Mouse (Mus musculus) CH12.LX (cell line): ENCODE measurements at regions not wholly inside any gene's neighbourhood (a gene's known extent, or its start where the extent isn't known, plus 50 kb on each side); places are given as distances from the start of the nearest gene placed in this dataset.

Experiments used
- DNase-seq: peaks from one replicate; pipeline ENCODE4 v3.0.0-alpha.2; 2013; ENCODE audit errors: extremely low read depth
- H3K27ac ChIP-seq: 2 replicates; pipeline ENCODE4 v1.5.1; 2012; ENCODE audit warnings: low read depth, mild to moderate bottlenecking, control low read depth, moderate library complexity; ENCODE audit not compliant: insufficient read depth
- H3K27me3 ChIP-seq: replicated peaks from 2 replicates; pipeline ENCODE3; 2012; ENCODE audit warnings: inconsistent platforms
- H3K36me3 ChIP-seq, 2 experiments: replicated peaks in 1 of 2; 2 replicates each; pipeline versions ENCODE3 to v1.6.1; 2012; ENCODE audit warnings: inconsistent platforms in 1 of 2, low read length in 1 of 2, mild to moderate bottlenecking in 1 of 2, mixed read lengths in 1 of 2, moderate library complexity in 1 of 2; ENCODE audit not compliant: control insufficient read depth in 1 of 2, insufficient read depth in 1 of 2
- H3K4me1 ChIP-seq, 2 experiments: 2 replicates each; pipeline ENCODE4 v1.6.1; 2012; ENCODE audit warnings: inconsistent platforms in 1 of 2, moderate library complexity in 1 of 2; ENCODE audit not compliant: insufficient read depth in 2 of 2, control insufficient read depth in 1 of 2
- H3K4me2 ChIP-seq: 2 replicates; pipeline ENCODE4 v1.6.1; 2012; ENCODE audit warnings: low read depth, mild to moderate bottlenecking, control low read depth; ENCODE audit not compliant: poor library complexity, insufficient read depth, severe bottlenecking
- H3K4me3 ChIP-seq, 3 experiments: fragments of 150-350 bp in 1 of 3; sonication (generic) in 1 of 3; replicated peaks in 1 of 3; 2 replicates each; pipeline versions ENCODE3 to v1.5.1; 2011 to 2012; ENCODE audit warnings: low read depth in 2 of 3, low read length in 2 of 3, mild to moderate bottlenecking in 2 of 3, moderate library complexity in 2 of 3, control low read depth in 1 of 3, improper control_type of control experiment in 1 of 3, inconsistent platforms in 1 of 3, mixed read lengths in 1 of 3; ENCODE audit not compliant: poor library complexity in 1 of 3
- H3K79me2 ChIP-seq: replicated peaks from 2 replicates; pipeline ENCODE4 v1.6.1; 2012; ENCODE audit warnings: mild to moderate bottlenecking, moderate library complexity; ENCODE audit not compliant: control insufficient read depth, poor library complexity, insufficient read depth, severe bottlenecking; ENCODE audit errors: extremely low read depth
- H3K9ac ChIP-seq: 2 replicates; pipeline ENCODE4 v1.6.1; 2012; ENCODE audit warnings: low read depth, mild to moderate bottlenecking, control low read depth, moderate library complexity; ENCODE audit not compliant: insufficient read depth
- H3K9me3 ChIP-seq: replicated peaks from 2 replicates; pipeline ENCODE3; 2012; ENCODE audit warnings: low read length, inconsistent platforms, mixed read lengths
- BHLHE40 ChIP-seq: IDR thresholded peaks from 2 replicates; pipeline ENCODE4 v1.6.1; 2011; ENCODE audit warnings: mild to moderate bottlenecking, low read depth, low read length, improper control_type of control experiment
- CHD1 ChIP-seq: IDR thresholded peaks from 2 replicates; pipeline ENCODE4 v1.6.1; 2012; ENCODE audit warnings: low read depth, low read length, improper control_type of control experiment, inconsistent platforms
- CTCF ChIP-seq, 2 experiments: IDR thresholded peaks in 1 of 2; conservative IDR thresholded peaks in 1 of 2; 2 replicates each; pipeline ENCODE4 v1.5.1; 2011 to 2012; ENCODE audit warnings: low read depth in 2 of 2, low read length in 2 of 2, improper control_type of control experiment in 1 of 2, inconsistent platforms in 1 of 2, mild to moderate bottlenecking in 1 of 2, moderate library complexity in 1 of 2
- E2F4 ChIP-seq: IDR thresholded peaks from 2 replicates; pipeline ENCODE4 v1.6.1; 2011; ENCODE audit warnings: low read depth, low read length, improper control_type of control experiment; ENCODE audit not compliant: insufficient replicate concordance
- EP300 ChIP-seq: IDR thresholded peaks from 2 replicates; pipeline ENCODE4 v1.6.1; 2011; ENCODE audit warnings: low read length, improper control_type of control experiment
- HCFC1 ChIP-seq: IDR thresholded peaks from 2 replicates; pipeline ENCODE4 v1.6.1; 2012; ENCODE audit warnings: low read depth, mild to moderate bottlenecking, inconsistent platforms, low read length, improper control_type of control experiment
- IRF4 ChIP-seq: IDR thresholded peaks from 2 replicates; pipeline ENCODE4 v1.6.1; 2014; ENCODE audit warnings: low read depth, mild to moderate bottlenecking, inconsistent platforms, low read length, improper control_type of control experiment
- KAT2A ChIP-seq: IDR thresholded peaks from 2 replicates; pipeline ENCODE4 v1.6.1; 2012; ENCODE audit warnings: low read length, improper control_type of control experiment, inconsistent platforms; ENCODE audit not compliant: insufficient replicate concordance
- MAFK ChIP-seq: IDR thresholded peaks from 2 replicates; pipeline ENCODE4 v1.6.1; 2011; ENCODE audit warnings: low read length, improper control_type of control experiment; ENCODE audit not compliant: insufficient replicate concordance
- MAX ChIP-seq: IDR thresholded peaks from 2 replicates; pipeline ENCODE4 v1.6.1; 2011; ENCODE audit warnings: low read length, improper control_type of control experiment
- MAZ ChIP-seq: IDR thresholded peaks from 2 replicates; pipeline ENCODE4 v1.6.1; 2012; ENCODE audit warnings: low read depth, mild to moderate bottlenecking, inconsistent platforms, low read length, improper control_type of control experiment, moderate library complexity
- MEF2A ChIP-seq: IDR thresholded peaks from 2 replicates; pipeline ENCODE4 v1.6.1; 2014; ENCODE audit warnings: low read depth, mild to moderate bottlenecking, inconsistent platforms, low read length, improper control_type of control experiment, borderline replicate concordance
- MXI1 ChIP-seq: IDR thresholded peaks from 2 replicates; pipeline ENCODE4 v1.6.1; 2011; ENCODE audit warnings: mild to moderate bottlenecking, low read depth, low read length, improper control_type of control experiment
- MYC ChIP-seq: IDR thresholded peaks from 2 replicates; pipeline ENCODE4 v1.6.1; 2011; ENCODE audit warnings: low read depth, mild to moderate bottlenecking, improper control_type of control experiment, low read length
- NELFE ChIP-seq: IDR thresholded peaks from 2 replicates; pipeline ENCODE4 v1.6.1; 2011; ENCODE audit warnings: low read depth, low read length, improper control_type of control experiment
- PAX5 ChIP-seq: IDR thresholded peaks from 2 replicates; pipeline ENCODE4 v1.6.1; 2012; ENCODE audit warnings: low read length, inconsistent platforms, mixed read lengths
- POLR2A ChIP-seq: IDR thresholded peaks from 2 replicates; pipeline ENCODE4 v1.6.1; 2011; ENCODE audit warnings: low read depth, mild to moderate bottlenecking, improper control_type of control experiment, low read length
- POLR2AphosphoS2 ChIP-seq: IDR thresholded peaks from 2 replicates; pipeline ENCODE4 v1.6.1; 2011; ENCODE audit warnings: low read depth, low read length, improper control_type of control experiment
- RAD21 ChIP-seq: IDR thresholded peaks from 2 replicates; pipeline ENCODE4 v1.6.1; 2011; ENCODE audit warnings: low read depth, mild to moderate bottlenecking, low read length, improper control_type of control experiment, moderate library complexity
- SIN3A ChIP-seq: IDR thresholded peaks from 2 replicates; pipeline ENCODE4 v1.6.1; 2012; ENCODE audit warnings: low read length, improper control_type of control experiment, inconsistent platforms
- SMC3 ChIP-seq: IDR thresholded peaks from 2 replicates; pipeline ENCODE4 v1.6.1; 2011; ENCODE audit warnings: low read depth, low read length, improper control_type of control experiment
- USF1 ChIP-seq: IDR thresholded peaks from 2 replicates; pipeline ENCODE4 v1.6.1; 2014; ENCODE audit warnings: low read depth, mild to moderate bottlenecking, inconsistent platforms, low read length, improper control_type of control experiment
- USF2 ChIP-seq: conservative IDR thresholded peaks from 2 replicates; pipeline ENCODE4 v1.6.1; 2011; ENCODE audit warnings: low read depth, low read length, improper control_type of control experiment
- ZKSCAN1 ChIP-seq: IDR thresholded peaks from 2 replicates; pipeline ENCODE4 v1.6.1; 2012; ENCODE audit warnings: low read depth, inconsistent platforms, low read length, improper control_type of control experiment, borderline replicate concordance
- ZMIZ1 ChIP-seq: IDR thresholded peaks from 2 replicates; pipeline ENCODE4 v1.6.1; 2012; ENCODE audit warnings: low read depth, mild to moderate bottlenecking, inconsistent platforms, low read length, improper control_type of control experiment
- dilution Hi-C: fragments of 300-500 bp; cut with MboI; formaldehyde crosslinking; loops from 2 replicates; pipeline ENCODE4 v1.14.3; 2020; ENCODE audit warnings: low sequenced_read_pairs; ENCODE audit not compliant: extremely low pct_unique_long_range_greater_than_20kb, extremely low pct_ligation_motif_present
- in situ Hi-C: fragments of 300-500 bp; cut with MboI; formaldehyde crosslinking; loops from 3 replicates; pipeline ENCODE4 v1.14.3; 2019; ENCODE audit warnings: low sequenced_read_pairs, low pct_ligation_motif_present, low pct_unique_long_range_greater_than_20kb, mixed read lengths

- no peak overlapping the region for H3K4me2 ChIP-seq
- dilution Hi-C loops (no loop called here), in situ Hi-C loops (no loop called here)
- H3K79me2 ChIP-seq, result no peaks in the 10 kb centered on the region
- no peaks in the 10 kb centered on the region for H3K4me1 ChIP-seq
- H3K27ac ChIP-seq, result no peak overlapping the region
- TF ChIP-seq BHLHE40 (no peak), CHD1 (no peak), MAFK (no peak), NELFE (no peak), HCFC1 (no peak), RAD21 (no peak), MEF2A (no peak), IRF4 (no peak), MAX (no peak), MXI1 (no peak), SMC3 (no peak), USF1 (no peak), MYC (no peak), POLR2AphosphoS2 (no peak), KAT2A (no peak), CTCF (conservative IDR thresholded peaks at IDR 0.05 in 1 of 2, IDR thresholded peaks at IDR 0.05 in 1 of 2; ENCODE audit: low read depth in 2 of 2, low read length in 2 of 2) (no peak)
- H3K36me3 ChIP-seq, result no peaks in the 10 kb centered on the region
- H3K27me3 ChIP-seq, result no peaks in the 10 kb centered on the region
- no peaks in the 10 kb centered on the region for H3K9me3 ChIP-seq
- no peak overlapping the region for H3K9ac ChIP-seq
- DNase-seq, result no peak
- no peak overlapping the region for H3K4me3 ChIP-seq
Measured at GRCm38 (mm10) chr6:141034824-141035223, 214.2 kb upstream of the Pde3a start.

GRCm38 (mm10) chr6:141041358-141041757 is 207.7 kb upstream of the Pde3a start:
- no peaks in the 10 kb centered on the region for H3K79me2 ChIP-seq
- H3K9ac ChIP-seq, result no peak overlapping the region
- no peak overlapping the region for H3K27ac ChIP-seq
- no peak overlapping the region for H3K4me2 ChIP-seq
- dilution Hi-C loops (no loop called here), in situ Hi-C loops (no loop called here)
- H3K27me3 ChIP-seq, result no peaks in the 10 kb centered on the region
- DNase-seq, result no peak
- no peak overlapping the region for H3K4me3 ChIP-seq
- no peaks in the 10 kb centered on the region for H3K36me3 ChIP-seq
- TF ChIP-seq BHLHE40, result no peak
- TF ChIP-seq RAD21, result no peak
- no peak for TF ChIP-seq HCFC1
- TF ChIP-seq MAZ, result no peak
- no peak for TF ChIP-seq CHD1
- no peak for TF ChIP-seq POLR2A
- TF ChIP-seq CTCF (conservative IDR thresholded peaks at IDR 0.05 in 1 of 2, IDR thresholded peaks at IDR 0.05 in 1 of 2; ENCODE audit: low read depth in 2 of 2, low read length in 2 of 2), result no peak
- no peak for TF ChIP-seq SIN3A
- no peak for TF ChIP-seq EP300
- no peak for TF ChIP-seq MXI1
- TF ChIP-seq USF1, result no peak
- no peak for TF ChIP-seq PAX5
- no peak for TF ChIP-seq E2F4
- TF ChIP-seq USF2, result no peak
- TF ChIP-seq SMC3, result no peak
- TF ChIP-seq ZKSCAN1, result no peak
- no peak for TF ChIP-seq ZMIZ1
- no peak for TF ChIP-seq IRF4
- no peaks in the 10 kb centered on the region for H3K9me3 ChIP-seq
- H3K4me1 ChIP-seq, result no peaks in the 10 kb centered on the region
